Mouse (Mus musculus) lung, postnatal 0 days (tissue): ENCODE data around the gene Zkscan17.

ENCODE experiments used
- CTCF ChIP-seq: IDR thresholded peaks from 2 replicates; pipeline ENCODE4 v1.5.1; 2016; ENCODE audit warnings: antibody characterized with exemption, mild to moderate bottlenecking
- EP300 ChIP-seq: IDR thresholded peaks from 2 replicates; pipeline ENCODE4 v1.6.1; 2016; ENCODE audit warnings: antibody characterized with exemption, mild to moderate bottlenecking, control low read depth

GRCm38 (mm10) chr11:59518226-59518625, 8.3 kb downstream of the Zkscan17 start:
- TF ChIP-seq EP300 (no peak), CTCF (no peak)
